Mouse (Mus musculus): ENCODE measurements around the gene Brca2.

Brca2 gene

DNA sequence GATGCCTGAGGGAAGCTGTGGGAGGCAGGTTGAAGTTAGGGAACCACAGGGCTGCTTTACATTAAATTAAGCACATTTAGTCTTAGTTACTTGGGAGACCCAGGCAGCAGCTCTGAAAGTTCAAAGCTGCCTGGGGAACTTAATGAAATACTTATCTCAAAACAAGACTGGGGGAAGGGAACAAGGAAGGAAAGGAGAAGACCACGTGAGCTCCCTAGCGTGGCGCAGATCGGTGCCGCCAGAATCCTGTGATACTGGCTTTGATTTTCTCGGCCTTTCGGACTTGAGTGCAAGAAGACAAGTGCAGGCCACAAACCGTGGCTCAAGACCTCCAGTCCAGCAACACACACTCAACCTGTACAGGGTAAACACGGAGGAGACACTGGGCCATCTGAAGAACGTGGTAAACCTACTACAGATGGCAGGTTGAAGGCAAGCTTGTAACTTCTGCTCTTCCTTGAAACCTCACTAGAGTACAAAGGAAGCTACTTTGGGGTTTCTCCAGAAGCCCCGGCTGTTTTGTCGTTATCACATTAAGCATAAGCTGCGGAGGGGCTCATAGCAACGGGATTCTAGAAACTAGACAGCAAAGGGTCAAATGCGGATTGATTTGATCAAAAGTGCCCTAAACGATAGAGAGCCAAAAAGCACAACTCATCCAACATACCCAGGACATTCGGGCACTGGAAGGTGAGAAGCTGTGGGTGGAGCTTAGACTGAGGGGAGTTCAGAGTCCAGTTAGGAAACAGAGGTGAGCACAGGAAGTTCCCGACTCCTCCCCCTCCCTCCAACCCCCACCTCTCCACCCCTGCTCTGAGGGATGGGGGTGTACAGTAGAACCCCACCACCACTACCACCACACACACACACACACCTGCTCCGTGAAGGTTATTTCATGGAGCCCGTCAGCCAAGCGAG, 76.0 kb downstream of the Brca2 start:
- DNase-seq (ENCODE audit: low spot score) = no peak

DNA sequence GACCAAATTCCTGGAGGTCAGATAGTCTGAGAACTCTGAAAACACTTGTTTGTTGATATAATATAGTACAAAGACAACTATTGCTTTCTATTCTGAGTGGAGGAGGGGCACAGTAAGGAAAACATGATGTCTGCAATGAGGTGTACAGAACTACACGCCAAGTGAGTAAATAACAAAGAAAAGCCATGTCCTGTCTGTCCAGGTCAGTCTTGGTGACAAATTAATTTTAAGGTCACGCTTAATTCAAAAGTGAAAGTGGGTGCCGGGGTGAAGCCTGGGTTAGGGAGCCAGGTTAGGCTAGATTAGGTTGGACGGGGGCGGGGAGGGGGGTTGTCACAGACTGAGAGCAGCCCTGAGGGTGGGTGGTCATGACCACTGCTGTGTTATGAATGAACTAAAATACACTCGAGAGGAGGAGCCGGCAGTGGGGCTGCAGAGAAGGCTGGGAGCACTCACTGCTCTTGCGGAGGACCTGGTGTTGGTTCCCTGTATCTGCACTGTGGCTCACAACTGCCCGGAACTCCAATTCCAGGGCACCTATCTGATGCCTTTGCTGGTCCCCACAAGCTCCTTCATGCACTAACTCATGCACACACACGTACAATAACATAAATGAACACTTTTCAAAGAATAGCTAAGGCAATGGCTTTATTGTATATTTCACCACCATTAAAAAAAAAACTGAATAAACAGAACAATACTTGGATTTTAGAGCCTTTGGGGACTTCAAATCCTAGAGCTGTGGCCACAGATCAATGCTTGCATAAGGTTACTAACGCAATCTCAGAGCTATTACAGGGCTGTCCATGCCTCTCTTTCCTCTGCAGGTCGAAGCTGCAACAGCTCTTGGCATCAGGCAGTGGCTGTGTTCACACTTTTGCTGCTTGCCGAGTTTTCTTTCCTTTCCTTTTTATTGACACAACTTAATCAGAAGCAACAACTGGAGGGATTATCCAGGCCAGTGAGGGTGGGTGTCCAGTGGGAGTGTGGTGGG, 77.2 kb downstream of the Brca2 start:
- DNase-seq (ENCODE audit: low spot score) = no peak

DNA sequence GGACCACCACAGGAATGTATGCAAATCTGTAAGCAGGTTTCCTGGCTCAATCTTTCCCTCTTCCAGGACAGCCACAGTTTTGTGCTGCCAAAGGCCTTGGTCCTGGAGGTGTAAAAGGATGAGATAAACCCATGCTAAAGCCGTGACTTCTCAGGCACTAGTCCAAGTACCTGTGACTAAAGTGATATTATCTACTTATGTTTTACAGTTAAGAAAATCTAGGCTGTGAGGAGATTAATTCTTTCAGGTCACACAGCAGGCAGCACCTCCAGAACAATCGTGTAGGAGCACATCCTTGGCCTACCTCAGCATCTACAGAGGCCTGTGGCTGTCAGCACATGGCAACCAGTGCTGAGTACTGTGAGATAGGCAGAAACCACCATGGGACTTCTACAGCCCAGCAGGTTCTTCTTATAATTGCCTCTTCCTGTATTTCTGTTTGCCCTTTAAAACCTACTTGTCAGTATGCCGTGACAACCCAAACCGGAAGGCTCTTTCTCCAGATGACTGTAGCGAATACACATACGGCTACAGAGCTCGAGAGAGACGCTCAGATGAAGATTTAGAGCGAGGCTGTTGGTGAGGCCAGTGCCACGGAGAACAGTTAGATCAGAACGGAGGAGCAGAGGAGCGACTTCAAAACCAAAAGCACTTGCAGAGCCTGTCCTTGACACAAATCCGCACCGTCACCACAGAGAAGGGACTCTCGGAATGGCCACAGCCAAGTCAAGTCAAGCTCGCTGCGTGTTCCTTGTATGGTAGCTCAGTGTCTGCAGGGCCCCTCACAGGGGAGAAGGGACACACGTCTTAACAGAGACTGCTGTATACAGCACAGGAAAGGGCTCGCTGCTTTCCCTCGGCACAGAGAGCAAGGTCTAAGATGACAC, 78.4 kb downstream of the Brca2 start:
- no peak for DNase-seq (ENCODE audit: low spot score)

DNA sequence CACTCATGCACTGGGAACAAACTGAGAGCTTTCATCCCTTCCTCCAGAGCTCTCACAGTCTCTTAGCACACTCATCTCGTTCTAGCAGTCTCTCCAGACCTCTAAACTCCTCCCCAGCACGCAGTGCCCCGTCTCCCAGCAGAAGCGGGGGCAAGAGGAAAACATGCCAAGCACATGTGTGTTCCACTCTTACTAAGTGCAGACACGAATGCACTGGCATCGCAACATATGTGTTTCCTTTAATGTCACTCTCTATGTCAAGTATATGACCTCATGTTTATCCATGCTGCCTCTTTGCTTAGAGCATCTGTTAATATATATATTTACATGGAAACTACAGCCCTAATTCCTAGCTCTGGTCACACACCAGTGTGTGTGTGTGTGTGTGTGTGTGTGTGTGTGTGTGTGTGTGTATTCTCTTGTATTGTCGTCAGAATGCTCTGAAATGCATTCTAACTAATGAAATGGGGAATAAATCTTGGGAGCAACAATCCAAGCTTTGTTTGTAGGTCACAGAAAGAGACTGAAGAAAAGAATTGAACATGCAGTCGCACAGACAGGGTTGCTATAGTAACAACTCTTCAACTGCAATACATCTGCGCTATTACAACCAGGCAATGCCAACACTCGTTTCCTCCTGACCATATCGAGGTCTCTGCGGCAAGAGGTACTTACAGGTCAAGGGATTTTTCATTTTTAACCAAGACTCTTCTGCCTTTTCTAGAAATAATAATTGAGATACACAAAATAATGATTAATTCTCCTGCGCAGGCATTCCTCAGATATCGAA, 79.2 kb downstream of the Brca2 start:
- DNase-seq (ENCODE audit: low spot score) = no peak

DNA sequence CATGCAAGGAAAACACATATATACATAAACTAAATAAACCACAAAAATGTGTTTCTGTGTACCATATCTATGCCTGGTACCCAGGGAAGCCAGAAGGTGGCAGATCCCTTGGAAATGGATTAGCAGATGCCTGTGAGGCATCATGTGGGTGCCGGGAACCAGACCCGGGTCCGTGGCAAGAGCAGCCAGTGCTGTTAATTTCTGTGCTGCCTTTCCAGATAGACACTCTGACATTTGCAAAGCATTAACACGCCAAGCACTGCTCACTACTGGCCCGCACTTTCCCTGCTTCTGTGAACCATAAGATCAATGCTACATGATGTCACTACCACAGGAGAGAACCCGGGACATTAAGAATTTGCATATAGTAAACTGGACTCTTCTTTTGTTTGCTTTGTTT, 83.7 kb downstream of the Brca2 start:
- no peak for DNase-seq (ENCODE audit: low spot score)

DNA sequence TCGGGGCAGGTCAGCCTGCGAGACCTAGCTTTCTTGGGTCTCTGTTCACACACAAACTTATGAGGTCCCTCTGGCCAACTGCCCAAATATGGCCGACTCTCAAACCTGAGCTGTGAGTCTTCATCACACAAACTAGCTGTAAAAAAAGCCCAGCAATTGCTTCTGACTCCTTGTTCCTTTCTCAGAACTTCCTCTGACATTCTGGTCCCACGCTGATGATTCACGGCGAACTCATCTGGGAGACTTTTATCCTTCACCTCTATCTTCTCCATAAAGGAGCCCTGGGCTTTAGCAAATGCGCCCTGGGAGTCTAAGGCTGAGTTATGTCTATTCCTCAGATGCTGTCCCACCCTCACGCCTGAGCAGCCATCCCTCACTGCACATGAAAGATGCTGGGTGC, 85.2 kb downstream of the Brca2 start:
- no peak for DNase-seq (ENCODE audit: low spot score)

DNA sequence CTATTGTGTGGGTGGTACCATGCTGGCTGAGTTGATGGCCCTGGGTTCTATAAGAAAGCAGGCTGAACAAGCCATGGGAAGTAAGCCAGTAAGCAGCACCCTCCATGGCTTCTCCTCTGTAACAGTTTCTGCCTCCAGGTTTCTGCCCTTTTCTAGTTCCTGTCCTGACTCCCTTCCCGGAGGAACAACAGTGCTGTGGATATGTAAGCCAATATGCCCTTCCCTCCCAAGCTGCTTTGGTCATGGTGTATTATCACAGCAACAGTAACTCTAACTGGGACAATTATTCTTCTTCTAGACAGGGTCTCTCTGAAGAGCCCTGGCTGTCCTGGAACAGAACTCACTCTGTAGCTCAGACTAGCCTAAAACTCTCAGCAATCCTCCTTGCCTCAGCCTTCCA, 88.7 kb downstream of the Brca2 start:
- DNase-seq (ENCODE audit: low spot score) = no peak

DNA sequence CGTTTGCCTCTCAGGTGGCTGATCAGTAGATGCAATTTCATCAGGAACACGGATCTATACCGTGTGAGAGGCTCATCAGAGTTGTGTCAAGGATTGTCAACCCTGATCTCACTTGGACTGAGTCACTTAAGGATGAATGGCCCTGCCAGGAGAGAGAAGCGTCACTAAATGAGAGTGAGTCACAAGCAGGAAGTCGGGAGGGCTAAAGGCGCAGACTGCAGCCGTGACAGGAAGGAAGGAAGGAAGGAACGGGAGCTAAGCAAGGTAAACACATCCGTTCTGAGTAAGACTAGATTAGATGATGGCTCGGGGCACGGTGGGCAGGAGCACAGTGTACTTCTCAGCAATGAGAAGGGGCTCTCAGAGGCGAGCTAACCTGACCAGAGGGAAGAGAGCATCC, 89.3 kb downstream of the Brca2 start:
- DNase-seq (ENCODE audit: low spot score) = no peak

DNA sequence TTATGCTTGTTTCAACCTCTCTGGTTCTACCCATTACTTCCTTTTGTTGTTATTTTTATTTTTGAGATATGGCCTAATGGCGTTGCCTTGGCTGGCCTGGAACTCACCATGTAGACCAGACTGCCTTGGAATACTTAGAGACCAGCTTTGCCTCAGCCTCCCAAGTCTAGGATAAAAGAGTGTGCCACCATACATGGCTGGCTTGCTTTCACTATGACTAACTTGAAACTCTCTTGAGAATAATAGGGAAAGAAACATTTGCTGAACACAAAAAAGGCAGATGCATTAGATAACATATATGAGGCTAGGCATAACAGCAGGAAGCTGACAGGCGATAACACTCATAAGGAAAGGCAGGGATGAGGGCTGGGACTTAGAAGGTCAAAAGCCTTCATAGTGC, 91.6 kb downstream of the Brca2 start:
- DNase-seq (ENCODE audit: low spot score) = no peak

DNA sequence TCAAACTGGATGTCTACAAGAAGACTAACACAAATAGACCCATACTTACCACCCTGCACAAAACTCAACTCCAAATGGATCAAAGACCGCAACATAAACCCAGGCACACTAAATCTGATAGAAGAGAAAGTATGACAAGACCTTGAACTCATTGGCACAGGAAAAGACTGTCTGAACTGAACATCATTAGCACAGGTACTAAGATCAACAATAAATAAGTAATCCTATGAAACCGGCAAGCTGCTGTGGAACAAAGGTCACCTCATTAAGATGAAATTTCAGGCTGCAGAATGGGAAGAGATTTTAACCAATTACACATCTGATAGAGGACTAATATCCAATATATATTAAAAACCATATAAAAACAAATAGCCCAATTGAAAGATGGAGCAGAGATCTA, 93.8 kb downstream of the Brca2 start:
- DNase-seq (ENCODE audit: low spot score) = no peak

DNA sequence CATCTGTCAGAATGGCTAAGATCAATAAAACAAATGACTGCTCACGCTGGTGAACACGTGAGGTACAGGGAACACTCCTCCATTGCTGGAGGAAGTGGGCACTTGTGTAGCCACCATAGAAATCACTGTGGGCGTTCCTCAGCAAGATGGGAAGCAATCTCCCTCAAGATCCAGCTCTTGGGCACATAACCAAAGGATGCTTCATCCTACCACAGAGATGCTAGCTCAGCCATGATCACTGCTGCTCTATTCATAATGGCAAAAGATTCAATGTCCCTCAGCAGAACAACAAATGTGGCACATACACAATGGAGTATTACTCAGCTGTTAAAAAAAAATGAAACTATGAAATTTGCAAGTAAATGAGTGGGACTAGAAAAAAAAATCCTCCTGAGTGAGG, 94.3 kb downstream of the Brca2 start:
- no peak for DNase-seq (ENCODE audit: low spot score)

DNA sequence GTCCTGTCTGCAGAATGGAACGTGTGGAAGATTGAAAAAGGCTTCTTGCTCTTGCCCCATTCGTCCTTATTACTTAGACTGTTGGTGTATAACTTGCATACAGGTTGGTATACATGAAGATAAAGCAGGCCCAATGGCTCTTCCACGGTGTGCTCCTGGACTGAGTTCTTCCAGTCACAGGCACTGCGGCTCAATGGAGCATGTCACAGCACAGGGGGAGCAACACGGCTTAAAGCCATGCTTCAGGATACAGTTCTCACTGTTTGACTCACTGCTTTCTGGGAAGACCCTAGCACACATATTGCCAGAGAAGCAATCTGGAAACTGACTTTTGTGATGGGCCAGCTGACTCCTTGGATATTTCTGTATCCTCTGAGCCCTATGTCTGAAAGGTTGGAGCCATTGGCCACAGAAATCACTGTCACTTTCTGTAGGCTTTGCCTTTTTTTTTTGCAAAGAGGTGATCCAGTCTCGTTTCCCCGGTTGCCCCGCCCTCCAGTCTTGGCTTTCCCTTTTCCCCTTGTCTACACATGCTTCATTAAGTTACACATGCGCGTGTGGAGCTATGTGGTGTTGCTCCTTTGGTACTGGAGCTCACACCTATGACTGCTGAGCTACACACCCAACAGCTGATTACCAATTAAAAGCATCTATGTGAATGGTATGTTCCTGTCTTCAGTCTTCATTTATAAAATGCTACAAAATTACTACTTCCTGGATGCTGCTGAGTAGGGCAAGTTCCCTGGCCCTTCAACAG, 96.3 kb downstream of the Brca2 start:
- no peak for DNase-seq (ENCODE audit: low spot score)

Data from ovary, postnatal 10 days (tissue).